Mouse (Mus musculus) macrophage (primary cell): ENCODE measurements around the gene Tbx10. TPM values are rescaled to one million over a fixed set of nuclear protein-coding genes. Genes with fewer than 3 reads are reported as not detected.

Experiments used
- H3K27ac ChIP-seq: fragments of 350-480 bp; formaldehyde crosslinking; 2 replicates; pipeline ENCODE4 v1.9.0; 2021
- H3K36me3 ChIP-seq: fragments of 350-480 bp; formaldehyde crosslinking; 2 replicates; pipeline ENCODE4 v1.9.0; 2021; ENCODE audit errors: inconsistent target
- H3K4me3 ChIP-seq: fragments of 350-480 bp; formaldehyde crosslinking; 2 replicates; pipeline ENCODE4 v1.9.0; 2021; ENCODE audit errors: inconsistent target
- H3K79me2 ChIP-seq: fragments of 350-480 bp; formaldehyde crosslinking; 2 replicates; pipeline ENCODE4 v1.9.0; 2021; ENCODE audit errors: inconsistent target
- WGBS: methylation state at CpG from one replicate; pipeline ENCODE4 v1.1.7; 2026; ENCODE audit warnings: inconsistent platforms; ENCODE audit not compliant: missing documents; 5-methylcytosine and 5-hydroxymethylcytosine counted together
- polyA plus RNA-seq: library from polyadenylated mRNA; stranded (reverse); fragments of 250-400 nt; gene quantifications from 3 replicates; pipeline ENCODE4 v1.2.4, GENCODE M21; 2018; ENCODE audit warnings: inconsistent platforms

Tbx10 gene
- polyA plus RNA-seq, 1 experiment from 2014 or later = not detected

DNA sequence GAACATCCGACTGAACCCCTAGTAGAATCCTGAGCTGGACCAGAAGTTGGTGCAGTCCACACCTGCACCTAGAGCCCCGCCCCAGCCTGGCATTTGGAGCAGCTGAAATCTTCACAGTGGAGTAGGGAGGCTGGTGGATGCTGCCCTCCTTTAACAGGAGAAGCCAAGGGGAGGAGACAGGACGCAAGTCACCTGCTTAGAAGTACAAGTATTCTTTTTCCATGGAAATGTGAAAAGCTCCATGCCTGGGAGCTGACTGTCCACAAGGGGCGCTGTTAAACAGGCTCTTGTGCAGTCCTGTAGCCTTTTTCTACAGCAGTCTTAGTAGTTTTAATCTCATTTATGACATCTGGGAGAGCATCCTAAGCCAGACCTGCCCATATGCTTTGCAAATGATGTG, 3.8 kb upstream of the Tbx10 start:
- WGBS = 100% methylated on average over 4 of the region's 4 CpGs
- Histone ChIP-seq H3K4me3 (no peak overlapping the region), H3K79me2 (no peaks in the 10 kb centered on the region), H3K27ac (no peak overlapping the region), H3K36me3 (no peaks in the 10 kb centered on the region)

DNA sequence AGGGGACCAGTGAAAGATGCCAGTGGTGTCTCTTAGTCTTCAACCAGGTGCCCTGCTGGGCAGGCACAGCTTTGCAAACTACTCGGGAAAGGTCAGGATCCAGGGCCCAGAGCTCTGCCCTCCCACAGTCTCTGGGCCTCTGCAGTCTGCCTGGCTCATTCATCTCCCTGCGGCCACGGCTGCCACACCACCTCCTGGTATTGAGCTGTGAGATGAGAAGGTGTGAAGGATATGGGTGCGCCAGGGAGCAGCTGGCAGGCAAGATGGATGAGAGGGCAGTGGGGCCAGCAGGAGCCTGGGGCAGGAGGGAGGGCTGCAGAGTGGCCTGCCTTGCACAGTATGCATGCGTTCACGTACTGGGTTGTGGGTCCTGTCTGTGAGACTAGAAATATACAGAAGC, 1.7 kb upstream of the Tbx10 start:
- Histone ChIP-seq H3K4me3 (no peak overlapping the region), H3K79me2 (no peaks in the 10 kb centered on the region), H3K27ac (no peak overlapping the region), H3K36me3 (no peaks in the 10 kb centered on the region)
- WGBS = 91% methylated on average over 6 of the region's 6 CpGs

DNA sequence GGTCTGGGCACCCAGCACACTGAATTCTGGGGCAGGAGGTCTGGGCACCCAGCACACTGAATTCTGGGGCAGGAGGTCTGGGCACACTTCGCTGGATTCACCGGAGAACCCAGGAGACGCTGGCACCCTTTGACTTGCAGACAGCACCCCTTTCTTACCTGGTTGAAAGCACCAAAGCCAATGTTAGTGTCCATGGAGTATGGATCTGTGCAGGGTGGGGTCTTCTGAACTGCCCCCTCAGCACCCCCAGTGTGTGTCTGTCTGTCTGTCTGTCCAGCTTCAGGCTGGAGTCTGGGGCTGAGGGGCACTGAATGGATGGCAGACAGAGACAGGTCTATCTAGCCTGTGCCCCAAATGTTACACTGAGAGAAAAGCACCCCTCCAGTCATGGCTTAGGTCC, 990 bp upstream of the Tbx10 start:
- 93% methylated on average over 3 of the region's 3 CpGs for WGBS
- Histone ChIP-seq H3K36me3 (no peaks in the 10 kb centered on the region), H3K27ac (no peak overlapping the region), H3K79me2 (no peaks in the 10 kb centered on the region), H3K4me3 (no peak overlapping the region)

DNA sequence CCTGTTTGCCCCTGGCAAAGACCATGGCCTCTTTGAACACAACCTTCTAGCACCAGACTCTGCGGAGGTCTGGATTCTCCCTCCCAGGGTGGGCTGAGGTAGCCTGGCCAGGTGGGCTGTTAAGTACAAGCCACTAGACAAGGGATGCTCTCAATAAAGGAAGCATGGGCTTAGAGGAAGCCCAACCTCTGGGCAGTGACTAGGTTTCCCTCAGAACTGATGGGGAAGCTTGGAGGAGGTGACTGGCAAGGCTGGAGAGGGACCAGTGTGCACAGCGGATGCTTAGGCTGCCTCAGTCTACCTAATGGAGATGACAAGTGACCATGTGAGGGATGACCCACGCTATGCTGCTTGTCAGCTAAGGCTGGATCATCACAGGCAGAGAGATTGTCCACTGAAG, 586 bp upstream of the Tbx10 start:
- no peaks in the 10 kb centered on the region for H3K79me2 ChIP-seq
- H3K36me3 ChIP-seq = no peaks in the 10 kb centered on the region
- H3K4me3 ChIP-seq = no peak overlapping the region
- 81% methylated on average over 3 of the region's 3 CpGs for WGBS
- no peak overlapping the region for H3K27ac ChIP-seq

DNA sequence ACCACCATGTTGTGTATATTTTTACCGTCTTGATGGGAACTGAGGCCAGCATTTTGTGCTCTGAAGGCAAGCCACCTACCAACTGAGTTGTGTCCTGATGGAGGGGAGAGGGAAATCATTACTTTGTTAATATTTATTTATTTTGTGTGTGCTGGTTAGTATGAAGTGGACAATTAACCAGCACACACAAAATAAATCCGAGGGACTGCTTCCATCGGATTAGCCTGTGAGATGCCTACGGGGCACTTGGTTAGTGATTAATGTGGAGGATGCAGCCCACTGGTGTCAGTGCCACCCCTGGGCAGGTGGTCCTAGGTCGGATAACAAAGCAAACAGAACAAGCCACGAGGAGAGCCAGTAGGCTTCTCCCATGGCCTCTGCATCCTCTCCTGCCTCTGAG, 2.4 kb downstream of the Tbx10 start:
- no peaks in the 10 kb centered on the region for H3K36me3 ChIP-seq
- no peak overlapping the region for H3K27ac ChIP-seq
- H3K4me3 ChIP-seq = no peak overlapping the region
- no peaks in the 10 kb centered on the region for H3K79me2 ChIP-seq
- 91% methylated on average over 6 of the region's 6 CpGs for WGBS

DNA sequence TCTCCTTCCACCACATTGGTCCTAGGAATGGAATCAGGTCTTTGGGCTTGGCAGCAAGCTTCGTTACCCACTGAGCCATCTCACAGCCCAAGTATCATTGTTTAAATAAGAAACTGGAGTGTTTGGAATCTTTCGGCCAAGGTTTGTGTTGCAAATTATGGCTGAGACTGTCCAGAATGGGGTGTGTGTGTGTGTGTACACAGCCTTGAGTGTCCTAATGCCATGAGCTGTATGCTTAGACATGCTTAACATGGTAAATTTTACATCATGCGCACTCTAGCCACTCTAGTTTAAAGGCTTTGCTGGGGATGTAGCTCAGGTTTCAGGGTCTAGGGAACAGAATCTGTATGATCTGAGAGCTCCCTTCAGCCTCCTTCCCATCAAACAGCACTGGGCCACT, 3.0 kb downstream of the Tbx10 start:
- no peaks in the 10 kb centered on the region for H3K36me3 ChIP-seq
- H3K79me2 ChIP-seq = no peaks in the 10 kb centered on the region
- 97% methylated on average over 3 of the region's 3 CpGs for WGBS
- no peak overlapping the region for H3K27ac ChIP-seq
- no peak overlapping the region for H3K4me3 ChIP-seq

DNA sequence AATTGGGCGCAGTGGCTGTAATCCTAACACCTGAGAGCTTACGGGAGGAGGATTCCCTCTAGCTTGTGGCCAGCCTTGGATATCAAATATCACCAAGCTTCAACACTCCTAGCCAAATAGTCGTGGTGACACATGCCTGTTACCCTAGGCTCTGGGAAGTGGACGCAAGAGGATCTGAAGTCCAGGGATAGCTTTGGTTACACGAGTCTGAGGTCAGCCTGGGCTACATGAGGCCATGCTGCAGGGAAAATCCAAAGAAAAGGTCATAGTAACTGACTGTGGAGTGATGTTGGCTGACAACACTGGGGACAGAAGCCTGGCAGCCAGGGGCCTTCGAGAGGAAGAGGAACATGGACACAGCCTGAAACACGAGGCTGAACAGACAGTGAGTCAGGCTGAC, 3.6 kb downstream of the Tbx10 start:
- Histone ChIP-seq H3K36me3 (no peaks in the 10 kb centered on the region), H3K27ac (no peak overlapping the region), H3K4me3 (no peak overlapping the region), H3K79me2 (no peaks in the 10 kb centered on the region)
- 62% methylated on average over 7 of the region's 7 CpGs for WGBS

DNA sequence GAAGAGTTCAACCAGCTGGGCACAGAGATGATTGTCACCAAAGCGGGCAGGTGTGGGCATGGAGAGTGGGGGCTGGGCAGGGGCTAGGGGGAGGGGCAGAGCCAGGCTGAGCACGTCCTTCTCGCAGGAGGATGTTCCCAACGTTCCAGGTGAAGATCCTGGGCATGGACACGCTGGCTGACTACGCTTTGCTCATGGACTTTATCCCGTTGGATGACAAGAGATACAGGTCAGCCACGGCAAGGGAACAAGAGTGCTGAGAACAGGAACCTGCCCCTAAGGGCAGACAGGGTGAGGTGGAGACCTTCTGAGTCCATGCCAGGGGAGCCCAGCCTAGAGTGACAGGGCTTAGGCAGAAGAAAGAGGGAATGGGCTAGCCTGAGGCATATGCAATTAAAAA, 4.2 kb downstream of the Tbx10 start:
- no peaks in the 10 kb centered on the region for H3K79me2 ChIP-seq
- WGBS = 91% methylated on average over 3 of the region's 8 CpGs
- H3K4me3 ChIP-seq = no peak overlapping the region

DNA sequence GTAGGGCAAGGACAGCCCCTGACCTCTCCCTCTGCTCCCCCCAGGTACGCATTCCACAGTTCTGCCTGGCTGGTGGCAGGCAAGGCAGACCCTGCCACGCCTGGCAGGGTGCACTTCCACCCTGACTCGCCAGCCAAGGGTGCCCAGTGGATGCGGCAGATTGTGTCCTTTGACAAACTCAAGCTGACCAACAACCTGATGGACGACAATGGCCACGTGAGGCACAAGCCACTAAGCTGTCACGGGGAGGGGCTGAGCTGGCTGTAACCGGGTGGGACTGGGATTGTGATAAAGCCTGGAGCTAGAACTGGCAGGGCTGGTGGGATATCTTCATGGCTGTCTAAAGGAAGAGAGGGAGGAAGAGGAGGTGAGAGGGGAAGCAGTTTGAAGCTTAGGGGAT, 4.7 kb downstream of the Tbx10 start:
- H3K27ac ChIP-seq = no peak overlapping the region
- WGBS = 96% methylated on average over 8 of the region's 8 CpGs
- no peaks in the 10 kb centered on the region for H3K36me3 ChIP-seq
- H3K79me2 ChIP-seq = no peaks in the 10 kb centered on the region
- no peak overlapping the region for H3K4me3 ChIP-seq

More for the DNA sequence above, 4.2 kb downstream of the Tbx10 start:
- Histone ChIP-seq H3K27ac (no peak overlapping the region), H3K36me3 (no peaks in the 10 kb centered on the region)

DNA sequence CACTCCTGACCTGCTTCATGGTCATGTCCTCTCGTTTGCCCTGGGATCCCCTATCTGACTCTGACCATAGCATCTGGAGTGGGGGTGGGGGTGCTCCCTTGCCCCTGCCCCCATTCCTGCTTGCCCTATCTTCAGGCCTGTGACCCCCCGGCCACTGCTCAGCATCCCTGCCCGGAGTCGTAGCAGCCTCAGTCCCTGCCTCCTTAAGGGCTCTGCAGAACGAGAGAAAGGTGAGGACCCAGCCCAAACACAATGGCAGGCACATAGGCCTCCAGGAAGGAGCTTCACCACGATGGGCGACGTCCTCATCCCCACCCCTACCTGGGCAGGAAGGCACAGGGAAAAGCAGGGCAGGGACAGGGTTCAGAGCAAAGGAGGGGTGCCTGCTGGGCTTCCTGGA, 5.8 kb downstream of the Tbx10 start:
- Histone ChIP-seq H3K4me3 (no peak overlapping the region), H3K27ac (no peak overlapping the region), H3K36me3 (no peaks in the 10 kb centered on the region), H3K79me2 (no peaks in the 10 kb centered on the region)
- 96% methylated on average over 8 of the region's 8 CpGs for WGBS

DNA sequence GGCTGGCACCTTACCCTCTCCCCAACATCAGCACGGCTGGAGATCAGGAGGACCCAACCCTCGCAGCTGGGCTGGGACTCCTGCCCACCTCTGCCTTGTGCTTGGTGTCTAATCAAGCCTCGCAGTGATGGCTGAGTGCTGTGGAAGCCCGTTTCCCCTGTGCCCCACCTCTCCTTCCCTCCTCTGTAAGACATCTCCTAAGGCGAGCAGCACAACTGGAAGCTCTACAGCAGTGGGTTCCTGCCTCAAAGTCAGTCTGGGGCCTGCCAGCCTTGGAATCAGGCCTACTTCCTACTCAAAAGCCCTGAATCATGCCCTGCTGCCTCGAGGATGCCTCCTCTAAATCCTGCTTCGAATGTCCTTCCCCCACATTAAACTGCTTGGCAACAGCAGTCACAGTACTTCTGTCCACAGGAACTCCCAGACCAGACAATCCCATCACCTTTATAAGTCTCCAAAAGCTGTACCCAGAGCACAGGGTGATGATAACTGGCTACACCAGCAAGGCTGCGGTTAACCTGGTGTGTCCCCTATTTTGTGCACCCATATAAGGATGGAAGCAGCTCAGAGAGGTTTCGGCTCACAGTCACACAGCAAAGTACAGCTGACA, 6.7 kb downstream of the Tbx10 start:
- H3K4me3 ChIP-seq = no peak overlapping the region; the same call in 1 of the 2 replicates
- H3K79me2 ChIP-seq = no peaks in the 10 kb centered on the region

DNA sequence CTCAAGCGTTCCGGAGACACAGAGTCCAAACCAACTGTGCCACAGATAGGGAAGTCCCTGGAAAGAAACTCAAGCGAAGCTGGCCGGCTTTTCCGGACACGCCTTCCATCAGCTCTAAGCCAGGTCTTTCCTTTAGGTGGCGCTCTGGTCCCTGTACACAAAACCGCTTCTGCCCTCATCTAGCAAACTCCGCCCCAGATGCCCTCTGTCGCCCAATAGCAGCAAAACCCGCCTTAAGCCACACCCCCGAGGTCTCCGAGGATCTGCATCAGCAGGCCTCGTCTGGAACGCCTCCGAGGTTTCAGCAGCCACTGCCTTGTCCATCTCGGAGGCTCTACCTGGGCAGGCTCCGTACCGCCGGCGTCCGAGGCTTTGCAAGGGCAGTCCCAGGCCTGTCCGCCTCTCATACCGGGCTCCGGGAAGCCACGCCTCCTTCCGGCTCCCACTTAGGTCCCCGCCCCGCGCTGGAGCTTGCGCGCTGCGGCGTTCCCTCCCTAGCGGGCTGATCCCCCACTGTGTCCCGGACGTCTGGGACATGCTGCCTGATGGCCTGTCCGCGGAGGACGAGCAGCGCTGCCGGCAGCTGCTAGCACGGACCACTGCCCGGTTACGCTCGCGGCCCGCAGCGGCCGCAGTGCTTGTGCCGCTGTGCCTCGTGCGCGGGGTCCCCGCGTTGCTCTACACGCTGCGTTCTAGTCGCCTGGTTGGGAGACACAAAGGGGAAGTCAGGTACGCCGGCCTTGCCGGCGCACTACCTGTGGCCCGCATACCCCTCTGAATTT, 7.8 kb downstream of the Tbx10 start, which contains the start of the genes Nudt8 and Gm49405:
Gene Nudt8 (plus strand): TSS at position 462 of the 782 bp plus-strand sequence.
Gene Gm49405 (plus strand): TSS at position 508 of the 782 bp plus-strand sequence.
- H3K4me3 ChIP-seq = peak within 1 kb of the TSS; percentile 40
- under 1% methylated on average over 51 of the region's 64 CpGs for WGBS
- peak within 1 kb of the TSS; percentile 70 for H3K27ac ChIP-seq
- H3K79me2 ChIP-seq = no peaks in the 10 kb centered on the region
- no peaks in the 10 kb centered on the region for H3K36me3 ChIP-seq

More for the DNA sequence above, 6.7 kb downstream of the Tbx10 start:
- Histone ChIP-seq H3K27ac (peak overlapping the region; percentile 70), H3K36me3 (no peaks in the 10 kb centered on the region)
- WGBS = 56% methylated on average over 9 of the region's 9 CpGs

DNA sequence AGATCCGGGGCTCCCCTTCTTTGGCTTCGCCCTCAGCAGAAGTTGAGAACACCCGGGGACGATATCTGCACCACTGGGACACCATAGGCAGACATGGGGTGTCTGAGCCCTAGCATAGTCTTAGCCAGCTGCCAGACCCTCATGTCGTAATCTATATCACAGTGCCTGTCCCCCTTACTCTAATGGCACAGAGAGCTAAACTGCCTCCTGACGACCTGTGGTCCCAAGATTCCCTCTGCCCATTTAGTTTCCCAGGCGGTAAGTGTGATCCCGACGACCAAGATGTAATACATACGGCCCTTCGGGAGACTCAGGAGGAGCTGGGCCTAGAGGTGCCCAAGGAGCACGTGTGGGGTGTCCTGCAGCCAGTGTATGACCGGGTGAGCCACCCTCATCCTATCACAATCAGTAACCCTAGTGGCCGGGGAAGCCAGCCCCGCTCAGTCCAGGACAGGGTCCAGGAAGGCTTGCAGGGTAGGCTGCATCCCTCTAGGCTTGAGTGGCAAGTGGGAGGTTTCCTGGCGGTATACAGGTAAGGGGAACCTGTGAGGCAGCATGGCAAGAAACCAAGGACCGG, 8.5 kb downstream of the Tbx10 start:
- 43% methylated on average over 17 of the region's 17 CpGs for WGBS
- H3K4me3 ChIP-seq = peak overlapping the region; percentile 40
- no peaks in the 10 kb centered on the region for H3K79me2 ChIP-seq
- peaks cover 2% of the 10 kb centered on the region; the same call in 1 of the 2 replicates for H3K36me3 ChIP-seq
- no peak overlapping the region for H3K27ac ChIP-seq

DNA sequence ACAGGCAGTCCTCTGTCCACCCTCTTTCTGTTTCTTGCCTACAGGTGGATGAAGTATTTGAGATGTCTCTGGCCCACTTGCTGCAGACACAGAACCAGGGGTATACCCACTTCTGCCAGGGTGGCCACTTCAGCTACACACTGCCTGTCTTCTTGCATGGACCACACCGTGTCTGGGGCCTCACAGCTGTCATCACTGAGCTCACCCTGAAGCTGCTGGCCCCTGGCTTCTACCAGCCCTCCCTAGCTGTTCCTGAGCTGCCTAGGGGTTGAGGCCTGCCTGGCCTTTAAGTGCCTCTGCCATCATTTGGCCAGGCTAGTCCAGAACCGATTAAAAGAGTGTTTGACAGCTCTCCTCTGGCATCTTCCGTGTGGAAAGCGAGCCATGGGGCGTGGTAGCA, 9.2 kb downstream of the Tbx10 start:
- Histone ChIP-seq H3K79me2 (no peaks in the 10 kb centered on the region), H3K36me3 (peaks cover 10% of the 10 kb centered on the region; the same call in 1 of the 2 replicates), H3K4me3 (no peak overlapping the region), H3K27ac (no peak overlapping the region)
- WGBS = 93% methylated on average over 5 of the region's 5 CpGs

DNA sequence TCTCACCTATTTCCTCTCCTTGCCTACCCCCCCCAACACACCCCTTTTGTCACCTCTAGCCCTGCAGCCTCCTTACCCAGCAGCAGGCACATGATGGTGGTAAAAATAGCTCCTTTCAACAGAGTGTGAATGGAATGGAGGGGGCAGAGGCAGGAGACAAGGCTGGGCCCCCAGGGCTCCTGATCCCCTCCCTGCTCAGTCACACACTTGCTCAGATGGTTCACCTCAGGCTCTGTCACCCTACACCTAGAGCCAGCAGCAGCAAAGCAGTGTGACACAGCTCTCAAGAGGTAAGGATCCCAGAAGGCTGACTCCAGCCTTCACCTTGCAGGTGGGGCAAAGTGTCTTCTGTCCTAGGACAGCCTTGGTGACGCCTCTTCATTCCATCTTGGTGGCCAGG, 10.6 kb downstream of the Tbx10 start, which contains the start of gene Doc2g:
Gene Doc2g (plus strand): TSS at position 202 of the 400 bp plus-strand sequence.
- Histone ChIP-seq H3K4me3 (no peak within 1 kb of the TSS), H3K36me3 (peaks cover 23% of the 10 kb centered on the region), H3K79me2 (no peaks in the 10 kb centered on the region), H3K27ac (no peak within 1 kb of the TSS)
- 100% methylated on average over 1 of the region's 1 CpGs for WGBS
